Mouse (Mus musculus) MEL (cell line): ENCODE results near the gene Tax1bp3.

ENCODE experiments used
- BHLHE40 ChIP-seq: IDR thresholded peaks from 2 replicates; pipeline ENCODE4 v1.6.1; 2012; ENCODE audit warnings: low read depth, mild to moderate bottlenecking, inconsistent platforms, low read length, improper control_type of control experiment, borderline replicate concordance
- CHD1 ChIP-seq: IDR thresholded peaks from 2 replicates; pipeline ENCODE4 v1.6.1; 2012; ENCODE audit warnings: low read depth, mild to moderate bottlenecking, inconsistent platforms, low read length, improper control_type of control experiment
- CTCF ChIP-seq, 3 experiments: IDR thresholded peaks in 2 of 3; conservative IDR thresholded peaks in 1 of 3; 2 replicates each; pipeline ENCODE4 v1.5.1; 2011 to 2012; ENCODE audit warnings: low read length in 3 of 3, low read depth in 2 of 3, mild to moderate bottlenecking in 2 of 3, improper control_type of control experiment in 1 of 3, inconsistent platforms in 1 of 3, mixed read lengths in 1 of 3, moderate library complexity in 1 of 3; ENCODE audit not compliant: control insufficient read depth in 1 of 3, insufficient read depth in 1 of 3, poor library complexity in 1 of 3, severe bottlenecking in 1 of 3
- EP300 ChIP-seq, 2 experiments: IDR thresholded peaks; 2 replicates each; pipeline ENCODE4 v1.6.1; 2011; ENCODE audit warnings: improper control_type of control experiment in 2 of 2, low read length in 2 of 2, low read depth in 1 of 2, mild to moderate bottlenecking in 1 of 2
- ETS1 ChIP-seq: IDR thresholded peaks from 2 replicates; pipeline ENCODE4 v1.6.1; 2012; ENCODE audit warnings: low read depth, mild to moderate bottlenecking, inconsistent platforms, low read length, improper control_type of control experiment, moderate library complexity
- KAT2A ChIP-seq: conservative IDR thresholded peaks from 2 replicates; pipeline ENCODE4 v1.6.1; 2012; ENCODE audit warnings: low read depth, low read length, improper control_type of control experiment, inconsistent platforms
- MAX ChIP-seq: IDR thresholded peaks from 2 replicates; pipeline ENCODE4 v1.6.1; 2011; ENCODE audit warnings: low read length, improper control_type of control experiment
- MYB ChIP-seq: IDR thresholded peaks from 2 replicates; pipeline ENCODE4 v1.6.1; 2011; ENCODE audit warnings: mild to moderate bottlenecking, low read depth, low read length, improper control_type of control experiment
- POLR2A ChIP-seq, 2 experiments: IDR thresholded peaks; 2 replicates each; pipeline ENCODE4 v1.6.1; 2011 to 2012; ENCODE audit warnings: low read length in 2 of 2, mild to moderate bottlenecking in 2 of 2, control low read depth in 1 of 2, improper control_type of control experiment in 1 of 2, low read depth in 1 of 2, moderate library complexity in 1 of 2; ENCODE audit not compliant: control insufficient read depth in 1 of 2, insufficient read depth in 1 of 2, poor library complexity in 1 of 2
- TAL1 ChIP-seq: IDR thresholded peaks from 2 replicates; pipeline ENCODE4 v1.6.1; 2012; ENCODE audit warnings: mild to moderate bottlenecking, inconsistent platforms, low read length, moderate library complexity, mixed read lengths
- USF1 ChIP-seq: IDR thresholded peaks from 2 replicates; pipeline ENCODE4 v1.6.1; 2014; ENCODE audit warnings: low read depth, mild to moderate bottlenecking, inconsistent platforms, low read length, improper control_type of control experiment, moderate library complexity

GRCm38 (mm10) chr11:73230081-73230480, 53.2 kb downstream of the Tax1bp3 start:
- no peak for TF ChIP-seq CHD1
- TF ChIP-seq TAL1, result no peak
- TF ChIP-seq MAX, result no peak
- TF ChIP-seq ETS1, result no peak
- TF ChIP-seq POLR2A (IDR thresholded peaks at IDR 0.05; ENCODE audit: control insufficient read depth in 1 of 2, insufficient read depth in 1 of 2, low read depth in 1 of 2, low read length in 2 of 2, poor library complexity in 1 of 2), result no peak
- no peak for TF ChIP-seq CTCF (IDR thresholded peaks at IDR 0.05 in 2 of 3, conservative IDR thresholded peaks at IDR 0.05 in 1 of 3; ENCODE audit: control insufficient read depth in 1 of 3, insufficient read depth in 1 of 3, low read depth in 2 of 3, low read length in 3 of 3, poor library complexity in 1 of 3, severe bottlenecking in 1 of 3)
- TF ChIP-seq BHLHE40, result no peak
- no peak for TF ChIP-seq KAT2A
- TF ChIP-seq EP300 (IDR thresholded peaks at IDR 0.05; ENCODE audit: low read depth in 1 of 2, low read length in 2 of 2), result no peak
- TF ChIP-seq USF1, result no peak
- TF ChIP-seq MYB, result no peak
